Mouse (Mus musculus) left cerebral cortex, postnatal 25 days (tissue): ENCODE data around the gene Pde1c. TPM values are rescaled to one million over a fixed set of nuclear protein-coding genes. Genes with fewer than 3 reads are reported as not detected.
A peak's percentile ranks its signal among the peaks of the same experiment; 100 is the strongest.

Source experiments
- DNase-seq, 2 experiments: peaks; one replicate each; pipeline ENCODE4 v3.0.0; 2022; ENCODE audit warnings: low spot score in 2 of 2, mixed read lengths in 1 of 2
- intact Hi-C: fragments of 180-260 bp; cut with DNase I; formaldehyde crosslinking; loops from one replicate; pipeline ENCODE4 v1.15.1; 2025
- total RNA-seq, 2 experiments: library from RNA; stranded (reverse); gene quantifications; 2 replicates each; pipeline ENCODE4 v1.2.3; 2021

Gene Pde1c
- total RNA-seq, 2 experiments from 2014 or later: 4.0 to 7.9 TPM

- no peak for DNase-seq
- intact Hi-C loops: no loop called here
Observed at GRCm38 (mm10) chr6:56172172-56172571, 396.7 kb downstream of the Pde1c start.

- peak; percentile 18 to 84 for DNase-seq
- intact Hi-C loops: loop anchor here (1.0 kb wide), 1 partner anchor 576 kb away; no protein-coding TSS in a partner anchor
Observed at GRCm38 (mm10) chr6:56168736-56169135, 400.2 kb downstream of the Pde1c start.

GRCm38 (mm10) chr6:56158217-56158616 lies 410.7 kb downstream of the Pde1c start:
- no peak for DNase-seq
- intact Hi-C loops: no loop called here

GRCm38 (mm10) chr6:56156836-56157235 lies 412.1 kb downstream of the Pde1c start:
- intact Hi-C loops: no loop called here
- DNase-seq: no peak

GRCm38 (mm10) chr6:56130493-56131159 lies 438.3 kb downstream of the Pde1c start:
- intact Hi-C loops: no loop called here
- DNase-seq: peak in 1 of 2 experiments; percentile 14

GRCm38 (mm10) chr6:56099520-56100101 lies 469.3 kb downstream of the Pde1c start:
- intact Hi-C loops: no loop called here
- no peak for DNase-seq

- DNase-seq: no peak
- intact Hi-C loops: no loop called here
Observed at GRCm38 (mm10) chr6:56098427-56098826, 470.5 kb downstream of the Pde1c start.

GRCm38 (mm10) chr6:56076378-56076805 lies 492.5 kb downstream of the Pde1c start:
- DNase-seq: no peak
- intact Hi-C loops: no loop called here

GRCm38 (mm10) chr6:56068516-56068915 lies 500.4 kb downstream of the Pde1c start:
- no peak for DNase-seq
- intact Hi-C loops: loop anchor here (10.0 kb wide), 1 partner anchor 376 kb away; no protein-coding TSS in a partner anchor

- intact Hi-C loops: loop anchor here (1.0 to 10.0 kb wide), 4 partner anchors 378 to 625 kb away; no protein-coding TSS in a partner anchor
- DNase-seq: peak; percentile 42 to 56
Observed at GRCm38 (mm10) chr6:56066632-56067282, 502.1 kb downstream of the Pde1c start.

- intact Hi-C loops: loop anchor here (10.0 kb wide), 1 partner anchor 381 kb away; no protein-coding TSS in a partner anchor
- DNase-seq: no peak
Observed at GRCm38 (mm10) chr6:56063736-56064135, 505.2 kb downstream of the Pde1c start.

- peak; percentile 56 to 60 for DNase-seq
Observed at GRCm38 (mm10) chr6:56049104-56049503, 519.8 kb downstream of the Pde1c start.

GRCm38 (mm10) chr6:56048580-56048979 lies 520.3 kb downstream of the Pde1c start:
- intact Hi-C loops: loop anchor here (2.0 to 10.0 kb wide), 2 partner anchors 76 to 334 kb away; no protein-coding TSS in a partner anchor
- peak in 1 of 2 experiments; percentile 10 for DNase-seq

More at GRCm38 (mm10) chr6:56049104-56049503, 519.8 kb downstream of the Pde1c start:
- intact Hi-C loops: loop anchor here (1.0 to 10.0 kb wide), 3 partner anchors 76 to 530 kb away; no protein-coding TSS in a partner anchor

GRCm38 (mm10) chr6:56044716-56045115 lies 524.2 kb downstream of the Pde1c start:
- no peak for DNase-seq
- intact Hi-C loops: loop anchor here (10.0 kb wide), 1 partner anchor 330 kb away; no protein-coding TSS in a partner anchor

GRCm38 (mm10) chr6:56044270-56044669 lies 524.6 kb downstream of the Pde1c start:
- DNase-seq: no peak
- intact Hi-C loops: loop anchor here (10.0 kb wide), 1 partner anchor 329 kb away; no protein-coding TSS in a partner anchor

GRCm38 (mm10) chr6:56039476-56040055 lies 529.3 kb downstream of the Pde1c start:
- DNase-seq: no peak
- intact Hi-C loops: loop anchor here (10.0 kb wide), 1 partner anchor 325 kb away; no protein-coding TSS in a partner anchor

- intact Hi-C loops: no loop called here
- no peak for DNase-seq
Observed at GRCm38 (mm10) chr6:56035054-56035453, 533.8 kb downstream of the Pde1c start.

- DNase-seq: no peak
- intact Hi-C loops: no loop called here
Observed at GRCm38 (mm10) chr6:56032231-56032630, 536.7 kb downstream of the Pde1c start.

GRCm38 (mm10) chr6:56029986-56030385 lies 538.9 kb downstream of the Pde1c start:
- intact Hi-C loops: no loop called here
- no peak for DNase-seq

GRCm38 (mm10) chr6:56027966-56028365 lies 540.9 kb downstream of the Pde1c start:
- intact Hi-C loops: no loop called here
- DNase-seq: peak in 1 of 2 experiments; percentile 60
